Mouse (Mus musculus): ENCODE data around the gene Asrgl1. TPM values are rescaled to one million over a fixed set of nuclear protein-coding genes. Genes with fewer than 3 reads are reported as not detected.

Gene Asrgl1
- total RNA-seq, 2 experiments from 2014 or later = 151 to 160 TPM

DNA sequence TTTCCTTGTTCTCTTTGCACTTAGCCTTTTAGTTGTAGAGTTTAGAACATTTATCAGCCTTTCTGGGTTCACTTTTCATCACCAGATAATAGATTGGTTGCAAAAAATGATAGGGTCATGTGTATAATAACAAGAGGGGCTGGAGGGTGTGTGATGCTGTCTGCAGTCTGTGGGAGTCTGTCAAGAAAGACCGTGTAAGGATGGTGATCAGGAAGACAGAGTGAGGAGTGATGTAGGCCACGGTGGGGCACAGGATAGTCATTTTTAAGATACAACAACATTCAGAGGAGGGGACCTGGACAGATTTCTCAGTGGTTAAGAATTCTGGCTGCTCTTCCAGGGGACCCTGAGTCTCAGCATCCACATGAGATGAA lies 63.3 kb downstream of the Asrgl1 start:
- DNase-seq (ENCODE audit: low spot score in 2 of 2) = no peak

DNA sequence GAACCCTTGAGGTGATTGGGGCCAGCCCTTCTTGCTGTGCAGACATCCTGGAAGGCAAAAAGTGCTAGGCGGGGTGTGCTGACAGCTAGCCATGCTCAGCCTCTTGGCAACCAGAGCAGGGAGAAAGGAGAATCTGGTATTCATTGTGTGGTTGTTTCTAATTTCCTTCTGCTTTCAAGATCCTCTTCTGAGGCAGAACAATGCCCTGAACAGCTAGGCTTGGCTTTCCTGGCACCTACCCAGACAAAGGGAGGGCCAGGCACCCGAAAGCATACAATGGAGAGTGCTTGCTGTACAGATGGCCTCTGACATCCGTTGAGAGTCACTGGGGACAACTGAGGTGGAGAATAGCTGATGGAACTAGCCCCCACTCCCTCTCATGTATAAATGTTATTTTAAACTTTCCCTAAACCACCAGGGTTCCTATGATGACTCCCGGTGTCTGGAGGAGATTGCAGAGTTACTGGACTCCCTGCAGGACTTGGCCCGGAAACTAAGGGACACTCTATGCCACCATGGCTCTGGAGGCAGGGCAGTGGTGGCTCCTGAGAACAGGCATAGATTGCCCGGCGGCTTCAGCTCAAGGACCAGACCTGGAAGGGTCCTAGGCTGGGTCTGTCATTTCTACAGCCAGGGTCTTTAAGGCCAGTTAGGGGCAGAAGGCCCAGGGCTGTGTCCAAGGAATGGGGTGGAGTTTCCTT lies 63.8 kb downstream of the Asrgl1 start:
- DNase-seq (ENCODE audit: low spot score in 2 of 2) = peak in 1 of 2 experiments; percentile 54

DNA sequence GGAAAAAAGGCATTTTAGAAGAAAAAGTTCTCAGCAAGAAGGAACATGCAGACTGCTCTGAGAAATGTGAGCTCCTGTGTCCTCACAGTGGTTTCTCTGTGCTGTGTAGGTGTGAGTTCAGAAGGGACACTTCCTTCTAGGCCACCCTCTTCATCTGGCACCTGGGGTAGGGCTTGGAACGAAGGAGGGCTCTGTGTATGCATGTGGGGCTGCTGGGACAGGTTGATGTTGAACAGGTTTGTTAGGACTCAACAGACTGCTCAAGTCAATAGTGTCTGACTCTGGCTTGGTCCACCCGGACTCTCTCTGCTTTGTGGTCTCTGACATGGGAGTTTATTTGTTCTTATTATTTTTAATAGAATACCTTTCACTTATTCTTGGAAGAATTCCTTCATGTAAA lies 65.1 kb downstream of the Asrgl1 start:
- DNase-seq (ENCODE audit: low spot score in 2 of 2) = no peak

DNA sequence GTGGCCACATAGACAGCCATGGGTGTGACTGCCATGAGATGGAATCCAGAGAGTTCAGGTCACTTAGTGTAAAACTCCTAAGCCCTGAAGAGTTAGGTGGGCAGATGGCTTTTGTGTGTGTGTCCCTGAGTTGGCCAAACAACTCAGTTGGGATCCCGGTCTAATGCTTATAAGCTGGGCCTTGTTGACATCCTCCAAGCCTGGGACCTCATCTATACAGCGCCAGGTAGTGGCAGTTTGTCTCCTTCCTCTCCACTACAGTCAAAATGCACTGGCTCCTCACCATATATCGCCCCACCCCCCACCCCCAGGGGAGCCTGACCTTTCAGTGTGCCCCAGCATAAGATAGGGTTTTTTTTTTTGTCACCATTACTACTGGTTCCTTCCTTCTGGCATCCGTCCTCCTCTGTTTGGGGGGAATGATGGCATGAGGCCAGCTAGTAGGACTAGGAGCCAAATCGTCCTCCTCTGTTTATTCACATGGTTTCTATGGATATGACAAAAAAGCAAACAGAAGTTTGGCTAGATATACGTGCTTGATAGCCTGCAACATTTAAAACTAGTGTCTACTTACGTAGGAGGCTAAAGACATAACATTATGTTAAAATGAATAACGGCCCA lies 65.6 kb downstream of the Asrgl1 start:
- peak in 1 of 2 experiments; percentile 52 for DNase-seq (ENCODE audit: low spot score in 2 of 2)

DNA sequence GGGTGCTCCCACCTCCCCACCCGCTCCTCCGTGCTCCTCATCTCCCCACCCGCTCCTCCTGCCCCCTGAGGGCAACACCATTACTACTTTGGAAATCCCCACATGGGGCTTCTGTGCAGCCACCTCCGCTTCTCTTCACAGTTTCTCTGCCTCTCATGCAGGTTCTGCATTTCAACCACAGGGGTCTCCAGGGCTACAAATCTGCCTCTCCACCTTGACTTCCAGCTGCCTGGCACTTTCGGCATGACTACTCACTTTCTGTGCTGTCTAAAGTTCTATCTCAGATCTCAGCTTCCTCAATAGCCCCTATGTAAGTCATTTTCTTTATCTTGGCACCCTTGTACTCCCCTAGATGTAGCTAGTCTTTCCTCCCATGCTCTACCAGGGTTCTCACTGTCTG lies 68.1 kb downstream of the Asrgl1 start:
- DNase-seq (ENCODE audit: low spot score in 2 of 2) = no peak

DNA sequence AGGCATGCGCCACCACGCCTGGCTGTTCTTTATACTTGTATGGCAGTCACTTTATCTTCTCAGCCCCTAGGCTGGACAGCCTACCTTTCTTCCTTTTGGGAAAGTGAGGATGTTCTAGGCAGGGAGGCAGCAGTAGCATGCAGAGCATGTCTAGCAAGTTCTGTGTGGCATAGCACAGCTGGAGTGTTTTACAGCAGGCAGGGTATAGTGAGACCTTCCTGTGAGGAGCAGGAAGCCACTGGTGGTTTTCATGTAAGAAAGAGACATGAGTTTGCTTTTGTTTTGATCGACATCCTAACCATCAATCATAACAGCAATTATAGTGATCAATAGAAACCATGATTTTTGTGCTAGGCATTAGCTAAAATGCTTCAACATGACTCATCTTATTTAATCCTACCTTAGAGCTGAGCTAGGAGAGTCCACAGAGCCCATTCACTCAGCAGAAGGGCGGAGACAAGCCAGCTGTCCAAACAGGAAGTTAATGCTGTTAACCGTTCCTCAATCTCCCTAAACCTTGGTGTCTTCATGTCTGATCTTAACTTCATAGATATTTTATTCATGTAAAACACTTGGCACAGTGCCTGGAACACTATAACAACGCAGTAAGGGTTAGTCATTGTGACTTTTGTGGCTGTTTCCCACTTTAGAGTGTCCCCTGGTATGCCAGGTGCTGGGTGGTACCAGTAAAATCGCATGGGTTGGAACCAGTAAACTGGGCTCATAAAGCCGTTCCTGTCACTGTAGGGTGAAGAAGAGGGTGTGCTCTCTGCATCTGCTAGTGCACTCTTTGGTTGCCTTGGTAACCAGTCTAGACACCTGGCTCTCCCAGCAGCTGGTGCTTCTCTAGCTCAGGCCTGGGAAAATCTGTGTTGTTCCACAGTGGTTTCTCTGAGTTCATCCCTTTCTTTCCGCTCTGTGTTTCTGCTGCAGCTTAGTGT lies 69.5 kb downstream of the Asrgl1 start:
- DNase-seq (ENCODE audit: low spot score in 2 of 2) = peak; percentile 25 to 50

DNA sequence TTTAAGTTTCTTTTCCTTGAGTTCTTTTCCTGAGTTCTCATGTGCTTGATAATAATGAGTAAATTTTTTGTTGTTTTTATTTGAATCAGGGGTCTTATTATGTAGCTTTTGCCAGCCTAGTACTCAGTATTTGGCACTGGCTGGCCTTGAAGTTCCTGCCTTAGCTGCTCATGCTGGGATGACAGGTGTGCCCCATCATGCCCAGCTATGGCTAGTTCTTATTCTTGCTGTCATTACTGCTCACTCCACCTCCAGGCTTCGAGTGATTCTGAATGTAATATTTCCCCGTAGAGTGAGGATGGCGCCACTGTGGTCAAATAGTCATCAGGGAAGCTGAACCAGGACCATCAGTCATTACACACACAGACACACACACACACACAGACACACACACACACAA lies 71.6 kb downstream of the Asrgl1 start:
- DNase-seq (ENCODE audit: low spot score in 2 of 2) = no peak

DNA sequence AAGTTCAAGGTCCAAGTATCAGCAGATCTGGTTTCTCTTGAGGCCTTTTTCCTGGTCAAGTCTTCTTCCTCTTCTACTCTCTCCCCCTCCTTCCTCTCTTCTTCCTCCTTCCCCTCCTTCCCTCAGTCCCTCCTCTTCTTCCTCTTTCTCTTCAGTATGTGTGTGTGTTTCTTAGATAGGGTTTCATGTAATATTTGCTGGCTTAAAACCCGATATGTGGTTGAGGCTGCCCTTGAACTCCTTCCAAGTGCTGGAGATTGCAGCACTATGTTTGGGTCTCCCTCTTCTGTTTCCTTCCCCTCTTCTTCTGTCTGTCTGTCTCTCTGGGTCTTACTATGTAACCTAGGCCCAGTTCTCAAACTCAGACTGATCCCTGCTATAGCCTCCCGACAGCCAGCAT lies 72.6 kb downstream of the Asrgl1 start:
- DNase-seq (ENCODE audit: low spot score in 2 of 2) = no peak

DNA sequence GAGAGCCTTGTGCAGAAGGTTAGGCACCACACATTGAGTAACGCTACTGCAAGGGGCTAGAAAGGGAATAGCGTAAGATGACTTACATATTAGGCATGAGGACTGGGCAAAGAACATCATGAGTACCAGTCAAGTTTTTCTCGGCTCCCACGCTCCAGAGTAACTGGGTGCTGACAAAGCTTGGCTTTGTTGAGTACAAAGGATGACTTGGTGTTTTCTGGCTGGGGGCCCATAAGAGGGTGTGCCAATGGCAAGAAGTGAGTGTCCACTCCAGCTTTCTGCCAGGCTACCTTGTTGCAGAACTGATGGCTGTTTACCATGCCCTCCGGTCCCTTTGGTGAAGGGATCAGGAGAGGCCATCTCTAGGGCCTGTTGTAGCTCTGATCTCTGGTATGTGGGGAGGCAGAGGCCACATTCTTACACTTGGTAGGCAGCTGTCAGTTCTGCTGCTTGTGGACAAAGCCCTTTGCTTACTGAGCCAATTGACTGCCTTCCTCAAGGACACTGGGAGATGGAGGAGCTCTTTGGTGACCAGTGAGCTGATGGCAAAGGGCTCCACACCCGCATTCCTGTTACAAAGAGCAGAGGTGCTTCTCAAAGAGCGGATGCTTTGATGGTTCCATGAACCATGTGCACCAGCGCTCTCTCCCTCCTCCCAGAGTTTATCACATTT lies 74.1 kb downstream of the Asrgl1 start:
- no peak for DNase-seq (ENCODE audit: low spot score in 2 of 2)

DNA sequence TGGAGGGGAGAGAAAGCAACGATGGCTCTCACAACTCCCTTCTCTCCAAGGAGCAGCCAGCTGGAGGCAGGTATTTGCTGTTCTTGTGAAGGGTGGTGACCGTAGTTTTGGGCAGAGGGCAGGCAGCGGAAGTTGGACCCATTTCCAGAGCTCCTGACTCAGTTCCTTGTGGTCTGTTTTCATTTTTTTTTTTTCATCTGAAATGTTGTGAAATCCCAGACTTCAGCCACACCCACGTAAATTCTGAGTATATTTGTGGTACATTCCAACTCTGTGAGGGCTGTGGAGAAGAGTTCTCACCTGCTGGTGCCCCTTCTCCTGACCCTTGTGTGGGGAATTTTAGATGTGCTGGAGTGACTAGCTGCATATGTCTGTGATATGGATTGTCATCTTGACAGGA lies 75.3 kb downstream of the Asrgl1 start:
- no peak for DNase-seq (ENCODE audit: low spot score in 2 of 2)

Other genes with a start within 250 kb of the Asrgl1 start
- gene 1810009A15Rik, start 246.8 kb downstream of the Asrgl1 start, total RNA-seq (2021) = 10 to 100 TPM; 24.2 to 30.3 TPM
- gene Gm49416, start 246.7 kb downstream of the Asrgl1 start, total RNA-seq (2021) = 1 to 10 TPM; 2.4 to 5.1 TPM
- gene Ints5, start 242.6 kb downstream of the Asrgl1 start, total RNA-seq (2021) = 10 to 100 TPM; 25.6 to 26.3 TPM
- gene Ganab, start 237.6 kb downstream of the Asrgl1 start, total RNA-seq (2021) = 100 to 1,000 TPM; 104 to 112 TPM
- gene B3gat3, start 215.3 kb downstream of the Asrgl1 start, total RNA-seq (2021) = 100 to 1,000 TPM; 166 to 169 TPM
- 1 to 10 TPM; 4.7 to 6.6 TPM for gene Rom1, start 206.3 kb downstream of the Asrgl1 start, total RNA-seq (2021)
- gene Eml3, start 206.1 kb downstream of the Asrgl1 start, total RNA-seq (2021) = 10 to 100 TPM in 1 of 2 experiments, 1 to 10 TPM in 1; 9.8 to 10.4 TPM
- 10 to 100 TPM; 51.6 to 53.4 TPM for gene Mta2, start 193.8 kb downstream of the Asrgl1 start, total RNA-seq (2021)
- gene Tut1, start 181.8 kb downstream of the Asrgl1 start, total RNA-seq (2021) = 10 to 100 TPM; 21.9 to 22.5 TPM
- gene Eef1g, start 168.6 kb downstream of the Asrgl1 start, total RNA-seq (2021) = 100 to 1,000 TPM; 257 to 269 TPM
- gene Ahnak, start 146.4 kb downstream of the Asrgl1 start, total RNA-seq (2021) = 10 to 100 TPM; 18.1 to 19.9 TPM
- not detected for gene Scgb1a1, start 47.7 kb downstream of the Asrgl1 start, total RNA-seq (2021)